Mouse (Mus musculus) E14TG2a.4 (cell line): Measurements from ENCODE around the gene Cdcp1.

Experiments used
- CTCF ChIP-seq: conservative IDR thresholded peaks from 2 replicates; pipeline ENCODE4 v1.5.1; 2014; ENCODE audit warnings: low read length
- POU5F1 ChIP-seq: IDR thresholded peaks from 2 replicates; pipeline ENCODE4 v1.6.1; 2014; ENCODE audit warnings: low read length, borderline replicate concordance

DNA sequence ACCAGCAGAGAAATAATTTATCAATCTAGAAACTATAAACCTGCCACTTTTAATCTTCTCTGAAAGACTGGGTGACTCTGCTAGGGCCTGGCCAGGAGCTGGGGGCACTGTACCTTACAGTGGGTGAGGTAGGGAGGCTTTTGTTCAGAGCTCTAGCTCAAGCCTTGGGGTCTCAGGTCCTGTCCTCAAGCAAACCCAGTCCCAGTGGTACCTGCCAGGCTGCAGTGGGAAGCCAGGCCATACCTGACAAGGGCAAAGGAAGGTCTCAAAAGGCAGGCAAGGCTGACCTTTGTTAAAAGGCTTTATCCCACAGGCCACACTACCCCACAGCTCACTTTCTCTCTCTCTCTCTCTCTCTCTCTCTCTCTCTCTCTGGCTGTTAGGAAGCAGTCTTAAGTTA is 12.8 kb upstream of the Cdcp1 start:
- TF ChIP-seq CTCF (no peak), POU5F1 (no peak)
